Mouse (Mus musculus) layer of hippocampus, postnatal 36 days (tissue): ENCODE data around the gene Tada2a. TPM values are rescaled to one million over a fixed set of nuclear protein-coding genes. Genes with fewer than 3 reads are reported as not detected.
A peak's percentile ranks its signal among the peaks of the same experiment; 100 is the strongest.

Source experiments
- DNase-seq, 2 experiments: peaks; one replicate each; pipeline ENCODE4 v3.0.0; 2022
- total RNA-seq, 2 experiments: library from RNA; stranded (reverse); gene quantifications; 2 replicates each; pipeline ENCODE4 v1.2.3; 2021

Tada2a gene
- total RNA-seq: 10 to 100 TPM; 28.6 to 32.9 TPM

DNA sequence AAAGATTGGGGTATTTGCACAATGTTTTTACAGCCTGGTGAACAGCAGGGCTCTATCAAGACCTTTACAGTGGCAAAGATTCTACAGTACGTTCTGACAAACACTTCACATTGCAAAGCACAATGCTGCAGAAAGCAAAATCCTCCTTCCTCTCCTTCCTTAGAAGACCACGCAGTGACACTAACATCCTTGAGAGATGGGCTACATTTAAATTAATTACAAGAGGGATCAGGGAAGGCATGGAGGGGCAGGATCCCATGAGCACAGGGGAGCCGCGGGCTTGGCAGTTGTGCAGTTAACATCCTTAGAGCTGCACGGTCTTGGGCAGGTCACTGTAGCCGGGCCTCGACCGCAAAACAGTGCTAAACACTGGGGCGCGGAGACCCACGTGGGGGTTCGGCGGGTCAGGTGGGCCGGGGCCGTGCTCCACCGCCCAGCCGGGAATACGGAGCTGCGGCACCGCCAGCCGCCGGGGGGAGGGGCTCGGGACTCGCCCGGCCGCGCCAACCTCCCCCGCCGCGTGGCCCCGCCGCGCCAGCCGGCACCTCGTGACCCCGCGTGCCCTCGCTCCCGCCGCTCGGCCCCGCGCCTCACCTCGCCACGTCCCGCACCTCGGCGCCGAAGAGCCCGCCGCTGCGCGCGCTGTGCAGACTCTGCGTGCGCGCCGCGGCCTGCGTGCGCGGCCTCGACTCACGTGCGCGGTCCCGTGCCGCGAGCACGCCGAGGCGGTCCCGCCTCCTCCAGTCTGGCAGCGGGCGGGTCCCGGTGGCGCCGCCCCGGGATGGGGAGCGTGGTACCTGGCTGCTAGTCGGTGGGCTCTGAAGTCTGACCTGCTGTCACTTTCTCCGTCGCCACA lies at the start of gene Tada2a, which contains the start of gene Acaca:
Gene Tada2a (minus strand): TSS at position 658 of the 856 bp plus-strand sequence.
Gene Acaca (plus strand): TSS at position 730 of the 856 bp plus-strand sequence.
- DNase-seq: peak; percentile 81 to 83

DNA sequence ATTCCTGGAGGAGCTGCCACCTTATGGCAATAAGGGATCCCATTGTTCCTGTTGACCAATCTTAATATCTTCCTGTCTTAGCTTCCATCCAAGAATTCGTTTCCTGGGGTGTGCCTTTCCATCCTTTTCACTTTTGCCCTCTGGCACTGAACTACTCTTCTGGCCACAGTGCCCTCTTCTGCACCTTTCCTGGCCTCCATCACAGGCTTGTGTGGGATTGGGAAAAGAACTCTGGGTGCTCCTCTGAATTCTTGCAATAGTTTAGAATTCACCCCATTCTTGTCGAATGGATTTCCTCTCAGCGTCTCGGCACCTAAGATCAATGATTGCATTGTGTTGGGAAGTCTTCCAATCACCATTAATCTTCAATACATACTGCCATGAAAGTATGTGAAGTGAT lies 49.2 kb upstream of the Tada2a start:
- no peak for DNase-seq

DNA sequence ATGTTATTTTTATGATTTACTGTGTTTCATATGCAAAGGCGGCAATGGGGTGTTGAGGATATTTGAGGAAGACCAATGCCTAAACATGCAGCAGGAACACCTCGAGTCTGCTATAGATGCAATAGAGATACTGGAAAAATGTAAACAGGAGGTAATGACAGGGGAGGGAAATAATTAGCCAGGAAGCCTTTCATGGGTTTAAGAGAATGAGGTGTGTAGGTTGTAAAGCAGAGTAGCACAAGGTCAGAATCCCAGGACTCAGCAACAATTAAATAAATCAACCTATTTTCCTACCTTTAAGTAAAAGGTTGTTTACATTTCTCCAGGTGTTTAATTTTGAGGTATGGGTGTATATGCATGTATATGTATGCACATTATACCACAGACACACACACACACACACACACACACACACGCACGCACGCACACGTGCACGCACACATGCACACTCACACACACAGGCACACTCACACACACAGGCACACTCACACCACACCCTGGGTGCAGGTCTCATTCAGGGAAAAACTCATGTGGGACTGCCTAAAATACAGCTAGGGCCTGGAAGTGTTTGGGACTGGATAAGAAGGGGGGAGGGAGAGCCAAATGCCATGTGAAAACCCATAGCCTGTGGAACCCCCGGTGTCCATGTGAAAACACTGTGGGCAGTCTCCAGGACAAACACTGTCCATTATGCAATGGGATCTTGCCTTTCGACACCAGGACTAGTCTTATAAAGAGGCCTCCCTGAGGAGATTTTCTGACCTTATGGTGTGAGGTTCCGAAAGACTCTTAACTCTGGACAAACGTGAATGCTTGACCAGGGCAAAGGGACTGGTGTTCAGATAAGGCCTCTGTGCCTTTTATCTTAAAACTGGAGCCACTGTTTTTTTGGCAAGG lies 43.4 kb upstream of the Tada2a start:
- no peak for DNase-seq

DNA sequence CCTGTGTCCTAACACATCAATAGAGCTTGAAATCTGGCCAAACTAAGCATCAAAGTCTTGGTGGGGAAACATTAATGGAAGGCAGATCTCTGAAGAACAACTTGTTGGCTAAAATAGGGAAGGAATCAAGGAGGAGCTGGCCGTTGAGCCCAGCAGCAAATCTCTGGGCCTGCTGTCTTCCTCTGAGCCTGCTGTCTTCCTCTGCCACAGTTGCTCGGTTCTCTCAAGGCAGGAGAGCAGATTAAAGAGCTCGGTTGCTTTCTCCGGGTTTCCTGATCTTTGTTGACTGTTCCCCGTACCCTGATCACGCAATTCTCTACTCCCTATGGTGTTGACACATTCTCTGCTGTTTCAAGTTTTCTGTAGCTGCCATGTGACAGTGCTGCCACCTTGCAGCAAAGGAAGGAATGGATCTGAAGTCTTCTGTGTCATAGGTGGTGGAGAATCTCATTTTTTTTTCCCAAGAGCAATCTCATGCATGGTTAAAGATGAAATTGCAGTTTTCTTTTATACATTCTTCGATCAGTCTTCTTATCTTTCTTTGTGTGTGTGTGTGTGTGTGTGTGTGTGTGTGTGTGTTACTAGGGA lies 39.4 kb upstream of the Tada2a start:
- DNase-seq: peak; percentile 12 to 35

DNA sequence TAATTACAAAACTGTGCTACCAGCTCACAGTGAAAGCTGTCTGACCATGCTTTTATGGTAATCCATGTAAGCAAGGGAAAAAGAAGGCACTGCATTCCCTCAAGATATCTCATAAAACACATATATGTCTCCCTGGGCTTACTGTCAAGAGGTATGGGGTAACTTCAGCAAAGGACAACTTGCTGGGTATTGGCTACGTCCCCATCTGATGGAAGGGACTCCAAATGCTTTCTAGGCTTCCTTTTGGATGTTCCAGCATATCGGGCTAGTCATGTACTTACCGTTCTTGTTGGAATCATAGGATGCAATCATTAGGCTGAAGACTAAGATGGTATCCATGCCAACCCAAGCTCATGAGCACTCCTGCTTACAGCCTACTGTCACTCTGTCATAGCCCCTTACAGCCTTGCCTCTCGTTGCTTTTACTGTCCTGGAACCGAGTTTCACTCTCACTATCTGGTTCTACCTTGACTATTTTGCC lies 37.7 kb upstream of the Tada2a start, which contains the start of gene Gm11437:
Gene Gm11437 (minus strand): TSS at position 431 of the 481 bp plus-strand sequence.
- no peak for DNase-seq

DNA sequence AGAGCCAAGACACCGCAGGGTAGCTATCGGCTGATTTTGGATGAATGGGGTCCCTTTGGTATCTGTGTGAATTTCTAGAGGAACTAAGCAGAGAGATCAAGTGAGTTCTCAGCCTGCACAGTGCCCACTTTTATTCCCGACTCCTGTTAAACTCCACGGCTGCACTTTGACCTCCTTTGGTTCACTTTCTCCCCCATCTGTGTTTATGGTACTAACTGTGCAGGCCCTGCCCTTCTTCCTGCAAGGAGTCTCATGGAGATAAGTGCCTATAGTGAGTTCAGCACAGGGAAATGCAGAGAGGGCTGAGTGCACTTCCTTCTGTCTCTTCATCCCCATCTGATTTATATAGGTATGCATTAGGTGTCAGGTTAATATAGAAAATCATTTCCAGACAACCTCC lies 35.2 kb upstream of the Tada2a start:
- DNase-seq: no peak

DNA sequence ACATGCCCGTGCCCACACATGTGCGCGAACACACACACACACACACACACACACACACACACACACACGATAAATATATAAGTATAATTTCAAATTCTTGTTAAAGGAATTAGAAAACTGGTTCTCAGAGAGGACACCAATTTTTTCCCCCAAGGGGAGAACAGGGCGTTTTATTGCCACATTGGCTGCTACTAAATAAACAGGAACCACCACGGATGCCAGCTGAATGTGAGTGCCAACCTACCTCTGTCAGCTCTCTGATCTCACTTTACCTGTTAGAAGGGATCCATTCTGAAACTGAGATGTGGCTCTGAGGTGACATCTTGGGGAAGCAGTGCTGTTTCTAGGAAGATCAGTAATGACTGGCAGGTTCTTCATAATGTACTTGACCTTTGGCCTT lies 34.7 kb upstream of the Tada2a start:
- DNase-seq: no peak

DNA sequence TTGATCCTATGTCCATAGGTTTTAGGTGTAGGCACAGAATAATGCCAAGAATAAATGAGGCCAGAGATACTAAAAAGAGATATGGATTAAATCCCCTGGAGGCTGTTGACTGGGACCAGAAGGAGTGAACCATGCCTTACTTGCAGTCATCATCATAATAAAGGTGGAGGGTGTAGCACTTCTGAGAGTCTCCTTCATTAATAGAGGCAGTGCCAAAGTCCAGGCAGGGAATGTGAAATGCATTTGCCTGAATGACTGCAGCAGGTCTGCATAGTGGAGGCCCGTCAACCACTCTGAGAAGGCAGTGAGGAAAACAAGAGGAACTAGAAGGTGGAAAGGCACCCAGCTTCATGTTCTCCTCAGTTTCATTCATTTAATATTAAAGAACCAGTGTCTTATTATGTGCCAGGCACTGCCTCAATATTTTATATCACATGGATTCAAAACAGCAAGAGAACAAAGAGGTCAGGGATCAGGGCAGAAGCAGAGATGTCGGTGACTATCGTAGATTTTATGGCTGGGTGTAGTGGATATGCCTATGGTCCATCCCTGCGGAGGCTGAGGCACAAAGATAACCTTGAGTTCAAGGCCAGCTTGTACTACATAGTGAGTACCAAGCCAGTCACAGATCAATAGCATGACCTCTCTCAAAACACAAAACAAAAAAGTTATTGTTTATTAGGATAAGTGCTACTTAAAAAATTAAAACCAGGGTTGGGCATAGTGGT lies 27.3 kb upstream of the Tada2a start:
- DNase-seq: no peak

DNA sequence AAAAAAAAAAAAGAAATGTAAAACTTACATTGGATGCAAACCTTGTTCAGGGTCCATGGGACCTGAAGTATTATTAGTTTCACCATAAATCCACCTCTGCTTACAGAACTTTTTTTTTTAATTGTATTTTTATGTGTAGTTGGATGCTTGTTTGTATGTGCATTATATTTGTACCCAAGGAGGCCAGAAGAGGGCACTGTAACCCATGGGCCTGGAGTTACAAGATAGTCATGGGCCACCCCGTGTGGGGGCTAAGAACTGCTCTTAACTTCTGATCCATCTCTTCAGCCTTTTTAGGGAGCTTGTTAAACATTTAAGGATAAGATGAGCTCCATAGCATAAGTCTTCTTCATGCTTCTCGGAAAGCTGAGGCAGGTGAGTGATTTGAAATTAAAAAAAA lies 21.5 kb upstream of the Tada2a start:
- DNase-seq: no peak

DNA sequence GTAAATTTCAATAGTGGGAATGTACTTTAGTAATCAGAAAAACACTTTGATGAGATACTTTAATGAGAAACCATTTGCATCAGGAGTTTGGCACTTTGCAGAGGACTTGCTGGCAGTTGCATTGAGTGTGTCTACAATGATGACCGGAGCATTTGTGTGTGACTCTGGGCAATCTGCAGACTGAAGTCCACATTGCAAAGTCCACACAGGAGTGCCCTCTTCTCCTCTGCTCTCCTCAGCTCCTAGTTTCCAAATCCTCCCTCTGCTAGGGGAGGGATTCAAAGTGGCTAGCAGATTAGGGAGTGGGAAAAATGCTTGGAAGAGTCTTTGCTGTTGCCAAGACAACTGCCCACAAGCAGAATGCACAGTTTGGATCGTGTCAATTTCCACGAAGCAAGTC lies 16.7 kb upstream of the Tada2a start:
- no peak for DNase-seq

DNA sequence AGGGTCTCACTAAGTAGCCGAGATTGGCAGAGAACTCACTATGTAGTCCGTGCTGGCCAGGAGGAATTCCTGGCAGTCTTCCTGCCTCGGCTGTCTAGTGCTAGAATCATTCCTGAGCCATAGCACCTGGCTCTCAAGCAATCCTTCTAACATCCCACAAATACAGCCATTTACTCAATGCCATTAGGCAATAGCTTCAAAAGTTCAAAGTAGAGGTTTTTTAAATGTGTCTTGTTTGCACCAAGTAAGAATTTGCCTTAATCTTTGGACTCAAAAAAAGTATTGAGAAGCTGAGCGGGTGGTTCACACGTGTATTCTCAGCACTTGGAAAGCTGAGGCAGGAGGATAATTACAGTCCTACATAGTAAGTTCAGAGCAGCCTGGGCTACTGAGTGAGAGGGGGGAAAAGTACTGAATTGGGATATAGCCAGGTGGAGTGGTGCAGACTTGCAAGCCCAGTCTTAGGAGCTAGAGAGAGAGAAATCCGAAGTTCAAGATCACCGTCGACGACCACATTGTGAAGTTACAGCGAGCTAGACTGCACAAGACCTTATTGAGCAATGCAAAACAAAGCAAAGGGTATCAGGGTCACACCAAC lies 15.9 kb upstream of the Tada2a start:
- no peak for DNase-seq

DNA sequence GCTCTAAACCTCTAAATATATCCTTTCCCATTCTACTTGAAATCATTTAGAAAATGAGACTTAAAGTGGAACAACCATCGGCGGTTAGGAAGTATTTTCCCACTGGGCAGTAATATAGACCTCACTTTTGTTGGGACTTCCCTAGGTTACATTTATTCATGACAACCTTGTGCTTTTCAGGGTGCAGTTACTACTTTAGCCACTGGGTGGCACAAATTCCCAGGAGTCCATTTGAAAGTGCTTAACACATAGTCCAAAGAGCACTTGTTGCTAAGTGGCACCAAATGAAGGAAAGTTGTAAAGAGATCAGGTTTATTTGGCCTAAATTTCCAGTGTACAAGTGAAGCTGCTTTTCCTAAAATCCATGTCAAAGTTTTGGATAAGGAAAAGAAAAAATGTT lies 12.4 kb upstream of the Tada2a start:
- DNase-seq: peak in 1 of 2 experiments; percentile 32

DNA sequence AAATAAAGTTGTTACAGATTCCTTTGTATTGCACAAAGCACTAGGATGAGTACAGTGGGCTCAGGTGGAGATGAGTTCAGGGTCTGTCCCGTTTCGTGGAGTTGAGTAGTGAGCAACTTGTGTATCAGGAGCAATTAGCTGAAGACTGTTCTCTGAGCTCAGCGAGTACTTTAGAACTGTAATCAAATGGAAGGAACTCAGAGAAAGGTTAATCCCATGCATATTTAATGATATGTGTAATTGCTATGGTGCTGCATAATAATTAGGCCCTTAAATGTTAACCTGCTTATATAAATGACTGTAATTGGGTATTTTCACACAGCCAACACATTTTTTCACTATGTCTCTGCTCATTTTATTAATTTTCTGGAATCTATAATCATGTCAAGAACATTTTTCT lies 7.1 kb upstream of the Tada2a start:
- DNase-seq: no peak

DNA sequence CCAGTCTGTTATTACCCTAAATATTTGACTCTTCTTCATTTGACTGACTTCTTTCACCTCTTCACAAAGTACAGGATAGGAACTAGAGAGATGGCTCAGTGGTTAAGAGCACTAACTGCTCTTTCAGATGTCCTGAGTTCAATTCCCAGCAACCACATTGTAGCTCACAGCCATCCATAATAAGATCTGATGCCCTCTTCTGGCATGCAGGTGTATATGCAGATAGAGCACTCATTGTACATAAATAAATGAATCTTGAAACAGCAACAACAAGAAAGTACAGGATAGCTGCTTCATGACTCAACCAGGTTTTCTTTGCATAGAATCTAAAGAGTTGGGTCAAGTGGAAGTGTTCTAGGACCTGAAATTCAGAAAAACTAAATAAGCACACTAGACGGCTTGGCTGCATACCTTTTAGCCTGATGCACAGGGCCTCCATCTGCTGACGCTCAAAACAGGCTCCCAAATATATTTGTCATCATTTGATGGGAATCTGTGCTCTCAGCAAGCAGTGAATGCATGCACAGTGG lies 5.0 kb upstream of the Tada2a start:
- no peak for DNase-seq

DNA sequence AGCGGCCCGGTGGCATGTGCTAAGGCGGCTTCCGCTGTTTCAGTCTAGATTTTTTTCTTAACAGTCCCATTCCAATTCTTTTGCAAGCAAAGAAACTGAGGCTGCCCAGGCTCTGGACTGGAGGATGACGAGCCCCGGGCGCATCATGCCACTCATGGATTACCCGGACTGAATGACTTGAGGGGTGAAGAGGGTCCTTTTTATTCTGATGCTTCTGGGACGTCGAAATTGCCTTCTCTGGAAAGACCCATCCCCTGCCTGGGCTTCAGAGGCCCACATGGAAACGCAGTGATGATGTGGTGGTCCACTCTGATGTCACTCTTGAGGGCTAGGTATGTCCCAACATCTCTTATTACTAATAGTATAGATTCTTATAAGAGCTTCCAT lies 392 bp upstream of the Tada2a start:
- no peak for DNase-seq

DNA sequence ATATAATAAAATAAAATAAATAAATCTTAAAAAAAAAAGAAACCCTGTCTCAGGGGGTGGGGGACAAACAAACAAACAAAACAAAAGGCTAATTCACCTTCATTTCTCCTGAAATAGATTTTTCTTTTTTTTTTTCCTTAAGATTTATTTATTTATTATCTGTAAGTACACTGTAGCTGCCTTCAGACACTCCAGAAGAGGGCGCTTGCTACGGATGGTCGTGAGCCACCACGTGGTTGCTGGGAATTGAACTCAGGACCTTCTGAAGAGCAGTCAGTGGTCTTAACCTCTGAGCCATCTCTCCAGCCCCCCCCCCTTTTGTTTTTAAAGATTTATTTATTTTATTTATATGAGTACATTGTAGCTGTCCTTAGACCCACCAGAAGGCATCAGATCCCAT lies 1.4 kb downstream of the Tada2a start:
- DNase-seq: no peak

DNA sequence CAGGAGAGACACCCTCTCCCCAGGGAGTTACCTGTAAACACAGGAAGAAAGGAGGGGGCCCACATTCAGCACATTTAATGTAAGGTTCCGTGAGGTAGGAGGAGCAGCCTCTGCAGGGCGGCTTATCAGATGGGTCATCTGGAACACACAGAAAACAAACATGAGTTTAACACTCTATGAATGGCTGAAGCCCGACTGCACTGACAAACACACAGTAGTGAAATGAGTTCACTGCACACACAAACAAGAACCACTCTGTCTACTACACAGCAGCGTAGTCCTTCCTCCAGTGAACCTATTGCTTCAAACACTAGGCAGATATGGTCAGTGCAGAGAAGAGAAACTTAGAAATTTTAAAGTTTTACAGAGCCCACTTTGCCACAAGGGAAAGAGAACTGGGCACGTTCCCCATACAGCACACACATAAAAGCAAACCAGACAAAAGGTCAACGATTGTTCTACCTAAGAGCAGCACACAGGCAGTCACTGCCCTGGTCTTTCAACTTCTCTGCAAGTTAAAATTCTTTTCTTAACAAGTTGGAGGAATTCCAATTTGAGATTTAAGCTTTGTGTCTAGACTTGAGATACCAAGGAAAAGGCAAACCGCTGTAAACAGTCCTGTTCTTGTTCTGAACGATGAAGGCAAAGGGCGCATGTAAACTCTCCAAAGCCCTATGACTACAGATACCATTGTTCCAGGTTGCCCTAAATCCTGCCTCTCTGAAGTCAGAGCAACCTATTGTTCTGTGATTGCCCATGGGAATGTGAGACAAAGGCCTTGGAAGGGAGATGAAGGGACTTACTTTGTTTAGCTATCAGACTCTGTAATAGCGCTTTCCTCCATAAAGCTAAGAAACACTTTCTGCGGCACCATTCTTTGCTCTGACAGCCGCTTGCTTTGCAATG lies 8.1 kb downstream of the Tada2a start:
- DNase-seq: no peak

DNA sequence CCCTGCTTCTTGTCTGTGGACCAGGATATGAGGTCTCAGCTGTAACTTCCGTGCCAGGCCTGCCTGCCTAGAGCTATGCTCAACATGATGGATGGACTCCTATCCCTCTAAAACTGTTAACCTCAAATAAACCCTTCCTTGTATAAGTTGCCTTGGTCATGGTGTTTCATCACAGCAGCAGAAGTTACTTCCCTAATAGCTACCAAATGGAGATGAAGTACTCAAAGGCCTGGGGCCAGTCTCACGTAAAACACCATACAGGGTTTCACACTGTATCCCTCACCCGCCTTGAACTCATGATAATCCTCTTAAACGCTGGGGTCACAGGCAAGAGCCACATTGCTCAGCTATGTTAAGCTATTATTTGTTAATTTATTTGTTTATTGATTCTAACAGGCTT lies 12.0 kb downstream of the Tada2a start:
- no peak for DNase-seq

DNA sequence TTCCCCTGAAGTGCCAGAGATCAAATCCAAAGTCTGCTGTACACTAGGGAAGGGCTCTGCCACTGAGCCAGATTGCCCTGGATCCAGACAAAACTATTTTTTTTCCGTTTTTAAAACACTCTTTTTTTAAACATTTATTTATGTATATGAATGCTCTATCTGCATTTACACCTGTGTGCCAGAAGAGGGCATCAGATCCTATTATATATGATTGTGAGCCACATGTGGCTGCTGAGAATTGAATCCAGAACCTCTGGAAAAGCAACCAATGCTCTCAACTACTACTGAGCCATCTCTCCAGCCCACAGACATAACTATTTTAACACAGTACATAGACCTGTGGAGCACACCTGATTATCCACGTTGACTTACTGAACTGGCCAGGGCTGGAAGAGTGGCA lies 13.2 kb downstream of the Tada2a start:
- no peak for DNase-seq

DNA sequence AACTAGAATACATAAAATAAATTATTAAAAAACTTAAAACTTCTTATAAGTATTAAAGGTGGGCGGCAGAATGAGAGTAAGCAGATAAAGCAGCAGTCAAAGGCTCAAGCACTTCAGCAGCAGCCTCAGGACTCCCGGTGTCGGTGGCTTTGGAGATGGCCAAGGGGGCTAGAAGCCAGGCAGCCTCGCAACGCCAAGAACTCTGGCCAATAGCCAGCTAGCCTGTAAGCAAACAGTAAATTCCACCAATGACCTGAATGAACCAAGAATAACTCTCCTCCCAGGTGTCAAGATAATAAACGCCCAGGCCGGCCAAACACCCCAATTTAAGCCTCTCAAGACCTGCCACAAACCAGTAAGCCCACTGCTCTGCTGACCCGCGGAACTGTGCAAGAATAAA lies 13.8 kb downstream of the Tada2a start:
- DNase-seq: no peak
